Mouse (Mus musculus) olfactory bulb, adult 2 months (tissue): Measurements from ENCODE around the gene Klhl29. TPM values are rescaled to one million over a fixed set of nuclear protein-coding genes. Genes with fewer than 3 reads are reported as not detected.

Experiments used
- H3K27ac ChIP-seq: fragments of 200-500 bp; 2 replicates; pipeline ENCODE4 v1.5.1; 2012; ENCODE audit warnings: low read depth, low read length; ENCODE audit not compliant: insufficient read depth
- H3K4me1 ChIP-seq: fragments of 200-500 bp; 2 replicates; pipeline ENCODE4 v1.6.1; 2012; ENCODE audit warnings: low read length; ENCODE audit not compliant: control insufficient read depth, insufficient read depth
- H3K4me3 ChIP-seq: fragments of 200-500 bp; 2 replicates; pipeline ENCODE4 v1.5.1; 2012; ENCODE audit warnings: mild to moderate bottlenecking, low read depth, low read length, moderate library complexity; ENCODE audit not compliant: insufficient read depth
- CTCF ChIP-seq: fragments of 200-500 bp; IDR thresholded peaks from 2 replicates; pipeline ENCODE4 v1.5.1; 2012; ENCODE audit warnings: low read depth, mild to moderate bottlenecking, low read length, moderate library complexity; ENCODE audit not compliant: insufficient read depth
- POLR2A ChIP-seq: fragments of 200-500 bp; IDR thresholded peaks from 2 replicates; pipeline ENCODE4 v1.6.1; 2012; ENCODE audit warnings: mild to moderate bottlenecking, low read depth, low read length, moderate library complexity; ENCODE audit not compliant: insufficient read depth
- WGBS: fragments of 180-500 bp; shearing (Covaris S2); methylation state at CpG from one replicate; pipeline ENCODE4 v1.1.7; 2018; 5-methylcytosine and 5-hydroxymethylcytosine counted together
- polyA plus RNA-seq: library from polyadenylated mRNA; stranded (reverse); fragments of >200 nt; gene quantifications from 2 replicates; pipeline ENCODE4 v1.2.4, GENCODE M21; 2012; ENCODE audit warnings: low replicate concordance; ENCODE audit not compliant: missing spikeins, insufficient read depth, insufficient read length

Klhl29 gene
- polyA plus RNA-seq, 1 experiment, result not detected

- TF ChIP-seq POLR2A (no peak), CTCF (no peak)
- WGBS, result 83% methylated on average over 5 of the region's 5 CpGs
- Histone ChIP-seq H3K27ac (no peak overlapping the region), H3K4me3 (no peak overlapping the region), H3K4me1 (no peaks in the 10 kb centered on the region)
Observed at GRCm38 (mm10) chr12:5397423-5397822, 21.9 kb upstream of the Klhl29 start.

DNA sequence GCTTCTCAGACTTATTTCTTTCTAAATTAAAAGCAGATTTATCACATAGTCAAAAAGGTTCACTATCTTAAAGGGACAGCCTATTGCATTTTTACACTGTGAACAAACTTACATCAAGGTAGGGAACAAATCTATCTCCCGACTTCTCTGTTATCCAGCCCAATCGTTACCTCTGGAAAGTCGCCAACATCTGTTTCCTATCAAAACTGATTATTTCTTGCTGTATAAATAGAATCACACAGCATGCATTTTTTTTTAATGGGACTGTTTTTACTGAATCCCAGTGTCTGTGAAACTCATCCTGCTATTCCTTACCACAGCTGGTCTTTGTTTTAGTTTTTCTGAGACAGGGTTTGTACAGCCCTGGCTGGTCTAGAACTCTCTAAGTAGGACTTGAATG, 19.7 kb upstream of the Klhl29 start:
- no peaks in the 10 kb centered on the region for H3K4me1 ChIP-seq
- TF ChIP-seq CTCF (no peak), POLR2A (no peak)
- WGBS, result 60% methylated on average over 3 of the region's 3 CpGs
- no peak overlapping the region for H3K4me3 ChIP-seq
- no peak overlapping the region for H3K27ac ChIP-seq

- 68% methylated on average over 1 of the region's 1 CpGs for WGBS
- Histone ChIP-seq H3K27ac (no peak overlapping the region), H3K4me1 (peaks cover 2% of the 10 kb centered on the region), H3K4me3 (no peak overlapping the region)
- TF ChIP-seq CTCF, result no peak
- TF ChIP-seq POLR2A, result no peak
Observed at GRCm38 (mm10) chr12:5387112-5387511, 11.6 kb upstream of the Klhl29 start.

GRCm38 (mm10) chr12:5386688-5387087, 11.2 kb upstream of the Klhl29 start:
- TF ChIP-seq CTCF (no peak), POLR2A (no peak)
- no peak overlapping the region for H3K27ac ChIP-seq
- no peak overlapping the region for H3K4me3 ChIP-seq
- peaks cover 3% of the 10 kb centered on the region for H3K4me1 ChIP-seq

DNA sequence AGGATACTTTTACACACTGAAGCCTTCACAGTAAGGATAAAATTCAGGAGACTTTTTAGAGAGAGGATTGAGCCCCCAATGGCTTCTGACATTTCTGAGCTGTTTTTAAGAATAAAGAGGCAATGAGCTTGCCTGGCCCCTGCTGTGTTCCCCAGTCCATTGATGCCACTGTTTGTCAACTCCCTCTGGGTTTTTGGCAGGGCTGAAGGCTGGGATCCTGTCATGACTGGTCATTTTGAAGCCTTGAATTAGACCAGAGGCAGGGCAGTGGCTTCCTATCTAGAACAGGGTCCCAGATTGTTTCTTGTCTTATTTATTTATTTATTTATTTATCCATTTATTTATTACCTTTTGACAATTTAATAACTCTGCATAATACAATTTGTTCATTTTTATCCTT, 6.2 kb upstream of the Klhl29 start:
- no peak overlapping the region for H3K4me3 ChIP-seq
- peaks cover 3% of the 10 kb centered on the region for H3K4me1 ChIP-seq
- no peak for TF ChIP-seq POLR2A
- H3K27ac ChIP-seq, result no peak overlapping the region

GRCm38 (mm10) chr12:5374684-5375615, 532 bp downstream of the Klhl29 start:
- WGBS, result under 1% methylated on average over 84 of the region's 84 CpGs

DNA sequence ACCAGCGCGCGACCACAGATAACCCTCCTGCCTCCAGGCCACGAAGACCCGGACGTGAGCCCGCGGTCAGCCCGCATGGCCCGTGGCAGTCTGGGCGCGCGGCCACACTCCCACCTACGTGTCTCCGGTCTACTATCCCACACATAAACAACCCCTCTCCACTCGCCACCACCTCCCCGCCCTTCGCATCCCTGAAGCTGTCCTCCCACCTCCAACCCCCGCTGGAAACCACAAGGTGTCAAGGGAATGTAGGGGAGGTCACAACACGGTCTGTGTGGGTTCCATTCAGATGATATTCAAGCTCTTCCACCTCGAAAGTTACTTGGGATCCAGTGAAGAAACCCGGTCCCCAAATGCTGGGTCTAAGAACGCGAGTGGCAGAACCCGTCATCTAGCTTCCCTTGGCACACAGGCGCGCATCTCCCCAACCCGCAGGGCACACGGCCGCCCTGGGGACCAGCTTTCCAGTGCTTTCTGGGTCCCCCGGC, 1.2 kb downstream of the Klhl29 start:
- Histone ChIP-seq H3K4me1 (peaks cover 8% of the 10 kb centered on the region; the same call in 1 of the 2 replicates), H3K27ac (peak overlapping the region; percentile 96), H3K4me3 (peak overlapping the region; percentile 97)
- TF ChIP-seq CTCF (no peak), POLR2A (no peak)
- WGBS, result under 1% methylated on average over 31 of the region's 31 CpGs

More at GRCm38 (mm10) chr12:5374684-5375615, 532 bp downstream of the Klhl29 start:
- H3K4me1 ChIP-seq, result peaks cover 8% of the 10 kb centered on the region; the same call in 1 of the 2 replicates
- H3K27ac ChIP-seq, result peak overlapping the region; percentile 96
- peak overlapping the region; percentile 97 for H3K4me3 ChIP-seq
- TF ChIP-seq POLR2A (no peak), CTCF (no peak)

- no peak for TF ChIP-seq CTCF
- TF ChIP-seq POLR2A, result no peak
- H3K27ac ChIP-seq, result peak overlapping the region; percentile 96
- WGBS, result 1% methylated on average over 42 of the region's 42 CpGs
- H3K4me3 ChIP-seq, result peak overlapping the region; percentile 97
- peaks cover 8% of the 10 kb centered on the region; the same call in 1 of the 2 replicates for H3K4me1 ChIP-seq
Observed at GRCm38 (mm10) chr12:5373641-5374195, 1.8 kb downstream of the Klhl29 start.

DNA sequence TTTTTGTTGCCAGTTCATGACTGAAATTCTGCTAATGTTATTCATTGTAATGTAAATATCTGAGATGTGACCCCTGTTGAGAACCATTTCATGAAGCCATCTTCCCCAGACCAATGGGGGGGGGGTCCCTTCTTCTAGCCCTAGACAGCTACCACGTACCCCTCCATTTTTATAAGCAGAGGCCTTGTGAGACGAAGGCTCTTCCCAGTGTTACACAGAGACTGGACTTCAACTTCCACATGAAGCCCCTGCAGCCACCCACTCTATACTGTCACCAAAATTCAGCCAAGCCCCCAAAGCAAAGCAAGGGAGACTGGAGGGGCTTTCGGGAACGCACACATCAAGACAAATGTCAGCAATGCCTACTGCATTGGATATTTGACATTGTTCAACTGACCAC, 6.1 kb downstream of the Klhl29 start:
- H3K4me3 ChIP-seq, result no peak overlapping the region
- H3K4me1 ChIP-seq, result peaks cover 7% of the 10 kb centered on the region
- WGBS, result 94% methylated on average over 4 of the region's 4 CpGs
- H3K27ac ChIP-seq, result no peak overlapping the region
- TF ChIP-seq POLR2A (no peak), CTCF (no peak)
